Mouse (Mus musculus): Measurements from ENCODE around the gene A630095N17Rik. TPM values are rescaled to one million over a fixed set of nuclear protein-coding genes. Genes with fewer than 3 reads are reported as not detected.
A peak's percentile ranks its signal among the peaks of the same experiment; 100 is the strongest.

A630095N17Rik gene
- not detected in 2 replicates for polyA plus RNA-seq (2016; fragmentation: Nextera tagmentation; extraction: Ambion mirVana)

DNA sequence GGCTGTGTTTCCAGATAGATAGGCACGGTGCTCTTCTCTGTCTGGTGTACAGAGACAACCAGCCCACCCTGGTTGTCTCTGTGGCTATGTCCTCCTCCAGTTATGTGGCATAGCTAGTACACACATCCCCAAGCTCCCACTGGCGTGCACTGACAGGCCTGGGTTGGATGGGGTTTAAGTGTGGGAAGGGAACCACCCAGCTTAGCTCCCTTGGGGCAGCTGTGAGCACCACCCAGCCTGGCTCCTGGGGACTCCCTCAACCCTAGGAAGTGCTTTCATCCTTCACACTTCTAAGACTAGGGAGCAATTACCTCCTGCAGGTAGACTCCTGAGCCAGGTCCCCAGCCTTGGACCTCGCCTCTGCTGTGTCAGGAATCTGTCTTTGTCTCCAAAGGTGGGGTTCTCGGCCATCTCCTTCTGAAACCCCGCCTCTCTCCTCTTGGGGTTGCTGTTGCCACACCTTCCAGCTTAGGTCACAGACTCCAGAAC, at the start of gene A630095N17Rik:
Gene A630095N17Rik, minus strand, starts transcription at position 439 of the 489 bp plus-strand sequence.
- Histone ChIP-seq H3K27ac (ENCODE audit: poor library complexity, severe bottlenecking) (no peak within 1 kb of the TSS), H3K9ac (no peak within 1 kb of the TSS), H3K27me3 (replicated peaks) (no peaks in the 10 kb centered on the region; the same call in 1 of the 2 replicates), H3K4me2 (no peak within 1 kb of the TSS), H3K9me3 (replicated peaks) (no peaks in the 10 kb centered on the region), H3K4me3 (no peak within 1 kb of the TSS), H3K4me1 (replicated peaks) (peaks cover 14% of the 10 kb centered on the region), H3K36me3 (no peaks in the 10 kb centered on the region)
- no peak for ATAC-seq (ENCODE audit: insufficient number of reproducible peaks, low FRiP score)
- WGBS: 67% methylated on average over 5 of the region's 5 CpGs

- Histone ChIP-seq H3K27ac (ENCODE audit: poor library complexity, severe bottlenecking) (no peak within 1 kb of the TSS), H3K9me3 (replicated peaks) (peaks cover 6% of the 10 kb centered on the region), H3K4me2 (no peak within 1 kb of the TSS), H3K9ac (no peak within 1 kb of the TSS), H3K36me3 (no peaks in the 10 kb centered on the region), H3K4me1 (replicated peaks) (no peaks in the 10 kb centered on the region), H3K4me3 (no peak within 1 kb of the TSS), H3K27me3 (replicated peaks) (peaks cover 44% of the 10 kb centered on the region)
- 6% methylated on average over 13 of the region's 13 CpGs for WGBS
- no peak for ATAC-seq (ENCODE audit: insufficient number of reproducible peaks, low FRiP score)
Observed at GRCm38 (mm10) chr1:75278228-75278627, 46.3 kb upstream of the A630095N17Rik start, which contains the start of gene Resp18. Gene Resp18 (minus strand): TSS chr1:75278415.

GRCm38 (mm10) chr1:75277195-75278188, 45.6 kb upstream of the A630095N17Rik start:
- Histone ChIP-seq H3K9ac (no peak overlapping the region), H3K27me3 (replicated peaks) (peaks cover 45% of the 10 kb centered on the region), H3K36me3 (no peaks in the 10 kb centered on the region), H3K27ac (ENCODE audit: poor library complexity, severe bottlenecking) (no peak overlapping the region), H3K4me2 (no peak overlapping the region), H3K4me1 (replicated peaks) (no peaks in the 10 kb centered on the region), H3K4me3 (no peak overlapping the region), H3K9me3 (replicated peaks) (peaks cover 6% of the 10 kb centered on the region)
- WGBS: 7% methylated on average over 23 of the region's 23 CpGs
- no peak for ATAC-seq (ENCODE audit: insufficient number of reproducible peaks, low FRiP score)

GRCm38 (mm10) chr1:75264091-75264880, 32.4 kb upstream of the A630095N17Rik start, which contains the start of gene Ptprn:
Gene Ptprn (minus strand): TSS chr1:75264502.
- Histone ChIP-seq H3K27ac (ENCODE audit: poor library complexity, severe bottlenecking) (no peak within 1 kb of the TSS), H3K9ac (no peak within 1 kb of the TSS), H3K4me3 (peak within 1 kb of the TSS; percentile 30), H3K36me3 (no peaks in the 10 kb centered on the region), H3K27me3 (replicated peaks) (peaks cover 66% of the 10 kb centered on the region), H3K9me3 (replicated peaks) (no peaks in the 10 kb centered on the region), H3K4me1 (replicated peaks) (peaks cover 5% of the 10 kb centered on the region), H3K4me2 (peak within 1 kb of the TSS; percentile 37)
- WGBS: 11% methylated on average over 32 of the region's 32 CpGs
- peak; percentile 51; the same call in 1 of the 2 replicates for ATAC-seq (ENCODE audit: insufficient number of reproducible peaks, low FRiP score)

GRCm38 (mm10) chr1:75262969-75263951, 31.4 kb upstream of the A630095N17Rik start:
- H3K9me3 ChIP-seq (replicated peaks): no peaks in the 10 kb centered on the region
- H3K4me2 ChIP-seq: peak overlapping the region; percentile 37
- H3K9ac ChIP-seq: no peak overlapping the region
- no peak overlapping the region for H3K27ac ChIP-seq (ENCODE audit: poor library complexity, severe bottlenecking)
- H3K36me3 ChIP-seq: no peaks in the 10 kb centered on the region
- peaks cover 5% of the 10 kb centered on the region for H3K4me1 ChIP-seq (replicated peaks)
- ATAC-seq (ENCODE audit: insufficient number of reproducible peaks, low FRiP score): 0 out of 2 replicates have a peak, but pooled peaks have one; percentile 33
- WGBS: 2% methylated on average over 40 of the region's 40 CpGs
- peaks cover 60% of the 10 kb centered on the region for H3K27me3 ChIP-seq (replicated peaks)
- H3K4me3 ChIP-seq: peak overlapping the region; percentile 30

DNA sequence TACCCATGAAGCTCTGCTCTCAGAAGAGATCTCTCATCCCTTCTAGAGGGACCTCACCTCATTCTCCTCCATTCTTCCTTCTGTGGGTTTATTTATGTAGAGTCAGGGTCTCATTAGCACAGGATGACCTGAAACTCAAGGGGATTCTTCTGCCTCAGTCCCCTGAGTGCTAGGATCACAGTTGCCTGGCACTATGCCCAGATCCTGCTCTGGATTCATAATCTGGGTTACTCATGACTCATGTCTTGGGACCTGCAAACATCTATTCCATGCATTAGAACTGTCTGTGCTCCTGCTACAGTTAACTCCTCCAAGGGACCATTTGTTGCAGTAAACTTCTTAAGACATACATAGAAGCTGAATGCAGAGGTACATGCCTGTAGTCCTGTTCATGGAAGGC, 29.4 kb upstream of the A630095N17Rik start:
- no peak for ATAC-seq (ENCODE audit: insufficient number of reproducible peaks, low FRiP score)
- Histone ChIP-seq H3K4me2 (no peak overlapping the region), H3K27me3 (replicated peaks) (peaks cover 59% of the 10 kb centered on the region), H3K36me3 (no peaks in the 10 kb centered on the region), H3K4me3 (no peak overlapping the region), H3K9me3 (replicated peaks) (no peaks in the 10 kb centered on the region), H3K9ac (no peak overlapping the region), H3K27ac (ENCODE audit: poor library complexity, severe bottlenecking) (no peak overlapping the region), H3K4me1 (replicated peaks) (peaks cover 5% of the 10 kb centered on the region)

GRCm38 (mm10) chr1:75255516-75256046, 23.7 kb upstream of the A630095N17Rik start:
- H3K9me3 ChIP-seq (replicated peaks): no peaks in the 10 kb centered on the region
- no peaks in the 10 kb centered on the region for H3K36me3 ChIP-seq
- H3K4me3 ChIP-seq: no peak overlapping the region
- peaks cover 30% of the 10 kb centered on the region for H3K27me3 ChIP-seq (replicated peaks)
- WGBS: 60% methylated on average over 10 of the region's 10 CpGs
- no peak overlapping the region for H3K9ac ChIP-seq
- H3K27ac ChIP-seq (ENCODE audit: poor library complexity, severe bottlenecking): no peak overlapping the region
- H3K4me1 ChIP-seq (replicated peaks): peaks cover 7% of the 10 kb centered on the region; the same call in 1 of the 2 replicates
- ATAC-seq (ENCODE audit: insufficient number of reproducible peaks, low FRiP score): no peak
- H3K4me2 ChIP-seq: no peak overlapping the region

GRCm38 (mm10) chr1:75254625-75255013, 22.7 kb upstream of the A630095N17Rik start:
- WGBS: 72% methylated on average over 8 of the region's 8 CpGs
- H3K4me3 ChIP-seq: no peak overlapping the region

DNA sequence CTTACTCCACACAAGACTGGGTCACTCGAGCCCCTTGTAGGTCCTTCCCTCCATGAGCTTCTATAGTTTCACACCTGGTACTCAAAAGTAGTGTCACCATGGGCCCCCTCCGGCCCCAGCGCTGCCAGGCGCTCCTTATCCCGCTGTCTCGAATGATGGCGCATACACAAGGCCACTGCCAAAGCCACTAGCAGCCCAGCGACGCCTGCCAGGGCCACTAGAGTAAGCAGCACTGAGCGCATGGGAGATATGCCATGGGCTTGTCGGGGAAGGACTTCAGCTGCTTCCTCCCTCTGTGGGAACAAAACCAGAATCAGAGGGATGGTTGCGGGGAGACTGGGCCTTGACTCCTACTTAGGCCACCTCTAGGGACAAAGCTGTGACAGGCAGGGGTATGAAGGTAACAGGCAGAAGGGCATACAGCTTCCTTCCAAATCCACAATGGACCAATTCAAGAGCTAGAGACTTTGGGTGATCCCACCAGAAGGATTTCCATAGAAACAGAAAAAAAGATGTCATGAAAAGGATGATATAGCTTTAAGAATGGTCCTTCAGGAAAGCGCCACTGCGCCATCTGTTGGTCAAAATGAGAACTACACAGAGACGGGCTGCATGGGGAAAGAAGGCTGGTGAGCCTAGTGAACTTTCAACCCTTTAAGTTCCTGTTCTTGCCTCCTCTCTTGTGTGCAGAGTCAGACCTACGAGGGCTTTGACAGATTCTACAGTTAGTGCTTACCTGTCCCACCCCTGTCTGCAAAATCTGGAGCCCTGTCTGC, 22.1 kb upstream of the A630095N17Rik start:
- Histone ChIP-seq H3K9me3 (replicated peaks) (no peaks in the 10 kb centered on the region), H3K9ac (no peak overlapping the region), H3K27me3 (replicated peaks) (peaks cover 30% of the 10 kb centered on the region), H3K36me3 (no peaks in the 10 kb centered on the region), H3K4me1 (replicated peaks) (peaks cover 12% of the 10 kb centered on the region), H3K4me3 (no peak overlapping the region), H3K27ac (ENCODE audit: poor library complexity, severe bottlenecking) (no peak overlapping the region), H3K4me2 (no peak overlapping the region)
- ATAC-seq (ENCODE audit: insufficient number of reproducible peaks, low FRiP score): no peak
- 60% methylated on average over 16 of the region's 16 CpGs for WGBS

More at GRCm38 (mm10) chr1:75254625-75255013, 22.7 kb upstream of the A630095N17Rik start:
- Histone ChIP-seq H3K4me2 (no peak overlapping the region), H3K27me3 (replicated peaks) (peaks cover 30% of the 10 kb centered on the region), H3K9ac (no peak overlapping the region), H3K4me1 (replicated peaks) (peaks cover 8% of the 10 kb centered on the region; the same call in 1 of the 2 replicates), H3K36me3 (no peaks in the 10 kb centered on the region), H3K9me3 (replicated peaks) (no peaks in the 10 kb centered on the region), H3K27ac (ENCODE audit: poor library complexity, severe bottlenecking) (no peak overlapping the region)
- no peak for ATAC-seq (ENCODE audit: insufficient number of reproducible peaks, low FRiP score)

Measured in heart, embryonic 12.5 days (tissue).